Mouse (Mus musculus): ENCODE results near the gene Irx4.

DNA sequence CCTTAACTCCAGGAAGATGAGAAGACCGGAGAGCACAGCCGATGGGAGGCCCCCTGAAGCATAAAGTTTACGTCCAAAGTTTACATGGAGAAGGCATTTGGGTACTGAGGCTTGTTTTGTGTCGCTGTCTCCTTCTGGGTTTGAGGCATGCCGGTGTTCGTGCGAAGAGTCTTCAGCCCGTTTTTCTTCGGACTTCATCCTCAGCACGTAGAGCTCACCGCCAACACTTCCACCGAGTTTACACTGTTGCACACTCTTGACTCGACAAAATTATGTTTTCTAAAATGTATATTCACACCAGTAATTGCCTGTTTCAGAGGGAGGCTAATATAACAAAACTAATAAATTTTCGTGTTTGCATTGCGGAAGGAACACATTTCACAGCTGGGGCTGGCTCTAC, 9.0 kb downstream of the Irx4 start:
- TF ChIP-seq POLR2A (IDR thresholded peaks at IDR 0.05; ENCODE audit: low read depth, low read length): no peak
- TF ChIP-seq CTCF (IDR thresholded peaks at IDR 0.05; ENCODE audit: borderline replicate concordance, insufficient read depth, low read length): no peak
